Mouse (Mus musculus): ENCODE measurements around the gene Zfp180.
A peak's percentile ranks its signal among the peaks of the same experiment; 100 is the strongest.
"Not testable (repeated sequence)": the region's sequence is repeated elsewhere in the genome, so short reads cannot be mapped to it uniquely, and the experiment has no call there.

The Zfp180 gene

DNA sequence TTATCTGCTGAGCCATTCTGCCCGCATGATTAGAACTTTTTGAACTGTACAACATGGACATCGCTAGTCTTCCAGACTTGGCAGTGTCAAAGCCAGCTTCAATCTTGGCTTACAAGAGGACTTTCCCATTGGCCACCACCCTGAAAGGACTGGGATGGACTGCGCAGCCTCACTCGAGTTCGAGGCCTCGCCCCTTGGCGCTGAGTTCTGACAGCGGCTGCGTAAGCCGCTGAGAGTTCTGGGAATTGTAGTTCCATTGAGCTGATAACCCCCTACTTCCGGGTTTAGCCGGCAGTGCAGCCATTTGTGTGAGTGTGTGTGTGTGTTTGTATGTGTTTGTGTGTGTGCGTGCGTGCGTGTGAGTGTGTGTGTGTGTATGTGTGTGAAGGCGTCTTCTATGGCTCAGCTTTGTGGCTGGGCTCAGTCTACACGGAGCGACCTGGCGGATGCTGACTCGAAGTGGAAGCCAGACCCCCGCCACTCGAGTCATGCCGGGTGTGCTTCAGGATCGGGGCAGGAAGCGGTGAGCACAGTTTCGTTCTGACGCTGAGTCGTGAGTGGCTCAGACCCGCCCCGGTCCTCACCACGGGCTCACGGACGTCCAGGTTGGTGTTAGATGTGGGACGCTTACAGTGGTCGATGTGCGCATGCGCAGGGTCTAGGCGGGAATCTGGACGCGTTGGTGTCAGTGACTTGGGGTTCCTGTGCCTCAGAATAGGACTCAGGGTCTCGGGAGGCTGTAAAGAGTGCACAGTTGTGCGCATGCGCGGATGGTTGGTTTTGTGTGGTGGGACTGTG lies at the start of gene Zfp180:
Gene Zfp180, plus strand, starts transcription at position 291 of the 798 bp plus-strand sequence.
- peak; percentile 85 for DNase-seq (ENCODE audit: low spot score)

DNA sequence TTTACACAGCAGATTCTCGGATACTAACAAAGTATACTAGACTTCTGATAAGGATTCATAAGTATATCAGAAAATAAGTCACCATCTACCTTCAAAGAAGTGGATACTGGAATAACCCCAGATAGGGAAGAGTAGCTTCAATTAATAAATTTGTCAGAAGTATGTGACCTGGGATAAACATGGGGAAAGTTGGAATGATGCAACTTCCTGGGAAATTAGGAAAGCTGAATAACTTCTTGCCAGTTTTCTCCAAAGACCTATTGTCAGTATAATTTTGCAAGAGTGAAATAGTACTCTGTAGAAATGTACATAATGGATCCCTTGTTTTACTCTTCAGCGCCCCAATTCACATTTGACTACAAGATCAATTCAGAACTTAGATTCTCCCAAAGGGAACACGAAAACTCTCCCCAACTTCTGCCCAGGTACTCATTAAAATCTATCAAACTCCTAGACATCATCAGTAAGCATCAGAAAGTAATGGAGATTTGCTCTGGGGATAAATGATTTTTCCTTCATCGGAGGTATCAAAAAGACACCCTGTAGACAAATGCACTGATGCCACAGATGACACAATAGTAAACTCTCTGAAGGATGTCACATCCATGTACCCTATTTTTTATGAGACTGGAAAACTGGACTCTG lies 28.9 kb upstream of the Zfp180 start, which contains the start of gene Vmn1r183:
Gene Vmn1r183, plus strand, starts transcription at position 595 of the 645 bp plus-strand sequence.
- DNase-seq (ENCODE audit: low spot score): no peak

DNA sequence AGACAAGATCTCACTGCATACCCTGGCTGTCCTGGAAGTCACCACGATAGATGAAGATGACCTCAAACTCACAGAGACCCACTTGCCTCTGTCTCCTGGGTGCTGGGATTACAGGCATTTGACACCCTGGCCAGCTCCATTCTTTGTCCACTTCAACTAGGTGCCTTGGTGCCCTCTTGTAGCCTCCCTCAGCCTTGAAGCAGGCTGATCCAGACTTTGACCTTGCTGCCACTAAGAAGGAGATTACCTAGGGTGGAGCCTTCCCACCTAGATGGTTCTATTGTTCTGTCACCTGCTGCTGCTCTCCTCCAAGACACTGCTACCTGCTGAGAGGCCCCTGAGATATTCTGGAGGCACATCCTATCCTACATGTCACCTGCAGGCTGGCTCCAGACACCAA lies 7.3 kb upstream of the Zfp180 start:
- not testable (repeated sequence) for DNase-seq (ENCODE audit: low spot score)

DNA sequence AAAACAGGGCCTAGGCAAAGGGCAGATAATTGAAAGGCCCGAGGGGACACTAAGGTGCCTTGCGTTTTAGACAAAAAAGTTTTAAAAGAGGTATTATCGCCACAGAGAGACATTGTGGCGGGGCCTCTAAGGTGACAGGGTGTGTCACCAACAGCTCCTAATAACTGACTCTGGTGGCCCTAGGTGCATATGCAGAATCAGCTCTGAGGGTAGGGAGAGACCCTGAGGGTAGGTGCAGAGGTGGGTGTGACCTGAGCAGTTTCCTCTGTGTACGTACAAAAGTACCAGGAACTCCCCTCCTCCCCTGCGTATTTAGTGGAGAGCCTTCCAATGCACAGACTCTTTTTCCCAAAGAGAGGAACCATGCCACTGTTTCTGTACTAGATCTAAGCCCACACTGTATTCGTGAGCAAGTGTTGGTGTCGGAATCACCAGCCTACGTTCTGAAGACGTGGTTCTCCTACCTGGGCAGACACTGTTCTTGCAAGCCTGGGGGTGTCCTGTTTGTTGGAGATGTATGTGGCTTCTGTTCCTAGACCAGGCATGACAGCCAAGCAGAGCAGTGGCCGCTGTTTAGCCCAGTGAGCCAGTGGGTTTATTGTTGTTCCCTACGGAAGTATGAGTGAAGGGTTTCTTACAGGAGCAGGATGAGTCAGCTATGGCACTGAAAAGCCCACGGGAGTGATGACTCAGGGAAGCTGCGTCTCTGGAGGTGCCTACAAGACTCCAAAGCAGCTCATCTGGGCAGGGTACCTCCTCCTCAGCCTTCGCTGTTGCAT lies 922 bp downstream of the Zfp180 start:
- no peak for DNase-seq (ENCODE audit: low spot score)

DNA sequence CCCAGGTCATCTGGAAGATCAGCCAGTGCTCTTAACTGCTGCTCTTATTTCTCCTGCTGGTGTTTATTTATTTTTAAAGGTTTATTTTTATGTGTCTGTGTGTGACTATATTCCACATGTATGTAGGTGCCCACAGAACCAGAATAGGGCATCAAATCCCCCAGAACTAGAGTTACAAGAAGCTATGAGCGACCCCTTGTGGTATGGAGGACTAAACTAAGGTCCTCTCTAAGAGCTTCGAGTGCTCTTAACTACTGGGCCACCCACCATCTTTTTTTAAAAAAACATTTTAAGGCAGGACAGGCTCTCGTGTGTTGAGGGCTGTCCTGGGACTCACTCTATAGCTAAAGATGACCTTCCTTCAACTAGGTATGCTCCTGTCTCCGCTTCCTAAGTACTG lies 5.1 kb downstream of the Zfp180 start:
- DNase-seq (ENCODE audit: low spot score): no peak

DNA sequence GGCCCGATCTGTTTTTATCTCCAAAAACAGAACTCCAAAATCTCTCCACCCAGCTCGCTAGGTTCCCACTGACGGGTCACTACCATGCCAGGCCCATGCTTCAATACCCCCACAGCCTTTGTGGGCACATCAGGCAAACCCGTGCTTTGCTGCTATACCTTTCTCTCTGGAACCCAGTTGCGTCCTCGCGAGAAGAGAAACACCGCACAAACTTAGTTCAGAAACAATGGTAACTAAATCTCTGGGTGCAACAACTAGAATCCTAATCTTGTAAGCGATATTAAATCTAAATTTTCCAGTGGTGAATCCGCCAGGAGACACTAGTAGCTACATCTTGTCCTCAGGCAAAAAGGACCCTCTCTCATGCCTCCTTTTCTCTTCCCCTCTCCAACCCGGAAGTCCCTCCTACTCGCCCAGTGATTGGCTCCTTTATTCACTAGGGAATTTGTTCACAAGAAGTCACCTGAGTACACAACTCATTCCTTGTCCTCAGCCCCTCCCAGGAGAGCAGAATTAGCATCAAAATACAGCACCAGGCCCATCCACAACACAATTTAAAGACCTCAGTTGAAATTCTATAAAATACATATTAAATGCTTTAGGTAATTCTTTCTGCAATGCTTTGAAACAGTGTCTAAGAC lies 5.9 kb downstream of the Zfp180 start:
- DNase-seq (ENCODE audit: low spot score): no peak

DNA sequence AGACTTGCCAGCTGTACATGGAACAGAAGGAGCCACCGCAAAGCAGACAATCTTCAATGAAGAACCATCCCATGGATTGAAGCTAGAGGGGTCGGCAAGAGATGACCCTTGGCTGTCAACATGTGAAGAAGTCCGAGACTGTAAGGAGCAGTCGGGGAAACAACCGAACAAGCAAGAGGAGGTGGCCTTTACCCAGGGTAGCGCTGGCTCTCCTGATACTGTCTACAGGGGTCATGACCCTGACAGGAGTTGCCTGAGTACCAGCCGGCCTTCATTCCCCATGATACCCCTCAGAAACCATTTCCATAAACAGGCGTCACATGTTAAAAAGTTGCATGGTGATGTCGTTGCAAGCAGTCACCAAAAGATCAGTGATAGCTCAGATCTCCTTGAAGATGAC lies 22.7 kb downstream of the Zfp180 start:
- DNase-seq (ENCODE audit: low spot score): no peak

DNA sequence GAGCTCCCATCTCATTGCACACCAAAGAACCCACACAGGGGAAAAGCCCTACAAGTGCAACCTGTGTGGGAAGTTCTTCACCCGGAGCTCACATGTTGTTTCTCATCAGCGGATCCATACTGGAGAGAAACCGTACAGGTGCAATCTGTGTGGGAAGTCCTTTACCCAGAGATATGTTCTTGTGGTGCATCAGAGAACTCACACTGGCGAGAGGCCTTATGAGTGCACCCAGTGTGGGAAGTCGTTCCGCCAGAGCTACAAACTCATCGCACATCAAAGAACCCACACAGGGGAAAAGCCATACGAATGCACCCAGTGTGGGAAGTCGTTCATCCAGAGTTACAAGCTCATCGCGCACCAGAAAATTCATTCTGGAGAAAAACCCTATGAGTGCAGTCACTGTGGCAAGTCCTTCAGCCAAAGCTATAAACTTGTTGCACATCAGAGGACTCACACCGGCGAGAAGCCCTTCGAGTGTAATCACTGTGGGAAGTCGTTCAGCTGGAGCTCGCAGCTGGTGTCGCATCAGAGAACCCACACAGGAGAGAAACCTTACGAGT lies 23.5 kb downstream of the Zfp180 start:
- DNase-seq (ENCODE audit: low spot score): no peak

DNA sequence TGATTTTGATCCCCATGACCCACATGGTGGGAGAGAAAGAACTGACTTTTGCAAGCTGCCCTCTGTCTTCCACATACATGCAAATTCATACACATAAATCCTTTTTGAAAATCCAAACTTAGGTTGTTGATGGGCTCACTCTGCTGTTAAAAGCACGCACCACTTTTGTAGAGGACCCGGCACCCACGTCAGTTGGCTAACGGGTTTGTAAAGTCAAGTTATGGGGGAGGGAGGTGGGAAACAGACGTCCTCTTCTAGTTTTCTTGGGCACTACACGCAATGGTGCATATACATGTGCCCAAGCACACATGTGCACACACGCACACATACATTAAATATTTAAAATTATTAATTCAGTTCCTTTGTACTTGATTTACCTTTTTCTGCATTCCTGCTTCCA lies 29.1 kb downstream of the Zfp180 start:
- no peak for DNase-seq (ENCODE audit: low spot score)

DNA sequence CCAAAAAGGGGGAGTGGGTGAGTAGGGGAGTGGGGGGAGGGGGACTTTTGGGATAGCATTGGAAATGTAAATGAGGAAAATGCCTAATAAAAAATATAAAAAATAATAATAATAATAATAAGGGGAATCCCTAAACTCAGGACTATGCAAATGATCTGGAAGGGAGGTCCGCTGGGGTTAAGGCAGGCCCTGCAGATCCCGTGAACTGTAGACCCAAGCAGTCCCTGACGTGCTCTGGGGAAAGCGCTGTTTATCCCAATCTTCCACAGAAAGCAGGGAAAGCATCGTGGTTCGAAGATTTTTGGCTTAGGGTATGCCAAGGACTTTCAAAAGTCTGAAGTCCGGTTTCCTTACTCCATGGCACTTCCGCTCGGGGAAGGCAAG lies 30.0 kb downstream of the Zfp180 start:
- no peak for DNase-seq (ENCODE audit: low spot score)

DNA sequence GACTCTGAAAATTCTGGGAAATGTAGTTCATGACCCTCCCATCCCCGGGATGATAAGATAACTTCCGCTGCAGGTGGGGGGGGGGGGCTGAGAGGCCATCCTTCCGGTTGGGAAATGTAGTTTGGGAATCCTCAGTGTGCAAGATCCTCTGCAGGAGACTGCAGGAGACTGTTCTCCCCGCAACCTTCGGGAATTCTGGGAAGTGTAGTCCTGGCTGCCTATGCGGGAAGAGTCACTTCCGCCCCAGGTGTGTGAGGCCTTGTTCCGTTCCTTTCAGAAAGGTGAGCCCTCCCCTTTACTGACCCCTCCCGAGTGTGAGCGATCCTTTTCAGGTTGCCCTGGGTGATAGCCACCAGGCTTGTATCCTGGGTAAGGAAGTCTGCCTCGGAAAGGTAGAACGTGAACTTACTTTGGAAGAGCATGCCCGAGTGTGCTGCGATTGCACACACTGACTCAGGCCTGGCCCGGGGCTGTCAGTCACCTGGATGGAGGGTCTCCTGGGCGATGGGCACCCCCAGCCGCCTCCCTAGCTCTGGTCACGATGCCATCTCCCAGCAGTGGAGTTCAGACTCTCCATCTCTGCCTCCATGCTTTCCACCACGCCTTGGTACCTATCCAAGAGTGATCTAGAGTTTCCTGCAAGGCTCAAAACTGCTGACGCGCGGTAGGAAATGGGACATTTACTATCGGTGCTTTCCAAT lies 30.6 kb downstream of the Zfp180 start, which contains the start of gene Zfp112:
Gene Zfp112, plus strand, starts transcription at position 159 of the 701 bp plus-strand sequence.
- peak; percentile 35 for DNase-seq (ENCODE audit: low spot score)

DNA sequence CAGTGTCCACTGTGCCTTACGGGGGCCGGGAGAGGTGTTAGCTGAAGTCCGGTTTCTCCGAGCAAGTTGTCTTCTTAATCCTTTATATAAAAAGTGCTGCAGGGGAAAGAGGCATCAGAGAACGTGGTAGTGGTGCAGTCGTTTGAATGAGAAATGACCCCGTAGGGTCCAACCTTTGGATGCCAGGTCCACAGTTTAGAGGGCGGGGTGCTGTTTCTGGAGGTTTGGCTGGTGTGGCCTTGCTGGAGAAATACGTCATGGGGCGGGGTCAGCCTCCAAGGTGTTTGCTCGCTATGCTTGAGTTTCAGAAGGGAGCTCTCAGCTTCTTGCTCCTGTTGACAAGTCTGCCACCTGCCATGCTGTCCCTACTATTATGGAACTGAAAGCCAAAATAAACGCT lies 31.3 kb downstream of the Zfp180 start:
- DNase-seq (ENCODE audit: low spot score): no peak

DNA sequence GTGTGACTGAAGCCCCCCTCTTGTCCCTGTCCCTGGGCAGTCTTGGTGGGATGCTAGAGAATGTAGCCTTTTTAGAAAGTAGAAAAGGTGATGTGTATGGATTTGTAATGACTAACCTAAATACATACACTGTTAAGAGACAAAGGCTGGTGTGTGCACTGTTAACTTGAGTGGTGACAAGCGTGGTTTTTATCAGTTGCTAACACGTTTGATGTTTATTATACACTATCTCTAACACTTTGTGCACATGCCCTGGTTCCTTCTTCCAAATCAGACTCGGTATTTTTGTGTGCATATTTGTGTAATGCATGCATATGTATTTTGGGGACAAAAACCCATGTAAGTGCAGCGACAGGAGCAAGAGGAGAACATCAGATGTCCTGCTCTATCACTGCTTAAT lies 34.9 kb downstream of the Zfp180 start:
- DNase-seq (ENCODE audit: low spot score): no peak

DNA sequence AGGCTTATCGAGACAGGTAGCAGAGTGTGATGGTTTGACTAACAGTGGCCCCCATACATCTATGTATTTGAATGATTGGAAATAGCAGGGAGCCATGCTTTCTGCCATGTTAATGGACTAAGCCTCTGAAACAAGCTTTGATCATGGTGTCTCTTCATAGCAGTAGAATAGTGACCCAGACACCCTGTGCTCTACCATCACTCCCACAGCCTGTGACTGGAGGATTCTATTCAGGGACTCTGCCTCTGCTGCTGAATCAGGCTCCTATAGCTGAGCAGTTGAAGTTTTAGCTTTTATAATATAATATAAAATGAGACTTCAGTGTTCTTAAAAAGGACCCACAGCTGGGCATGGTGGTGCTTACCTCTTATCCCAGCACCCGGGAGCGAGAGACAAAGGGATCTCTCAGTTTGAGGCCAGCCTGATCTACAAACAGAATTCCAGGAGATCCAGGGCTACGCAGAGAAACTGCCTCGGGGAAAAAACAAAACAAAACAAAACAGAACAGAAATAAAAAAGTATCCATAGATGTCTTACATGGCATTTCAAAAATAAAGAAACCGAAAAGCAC lies 51.8 kb downstream of the Zfp180 start:
- DNase-seq (ENCODE audit: low spot score): no peak

DNA sequence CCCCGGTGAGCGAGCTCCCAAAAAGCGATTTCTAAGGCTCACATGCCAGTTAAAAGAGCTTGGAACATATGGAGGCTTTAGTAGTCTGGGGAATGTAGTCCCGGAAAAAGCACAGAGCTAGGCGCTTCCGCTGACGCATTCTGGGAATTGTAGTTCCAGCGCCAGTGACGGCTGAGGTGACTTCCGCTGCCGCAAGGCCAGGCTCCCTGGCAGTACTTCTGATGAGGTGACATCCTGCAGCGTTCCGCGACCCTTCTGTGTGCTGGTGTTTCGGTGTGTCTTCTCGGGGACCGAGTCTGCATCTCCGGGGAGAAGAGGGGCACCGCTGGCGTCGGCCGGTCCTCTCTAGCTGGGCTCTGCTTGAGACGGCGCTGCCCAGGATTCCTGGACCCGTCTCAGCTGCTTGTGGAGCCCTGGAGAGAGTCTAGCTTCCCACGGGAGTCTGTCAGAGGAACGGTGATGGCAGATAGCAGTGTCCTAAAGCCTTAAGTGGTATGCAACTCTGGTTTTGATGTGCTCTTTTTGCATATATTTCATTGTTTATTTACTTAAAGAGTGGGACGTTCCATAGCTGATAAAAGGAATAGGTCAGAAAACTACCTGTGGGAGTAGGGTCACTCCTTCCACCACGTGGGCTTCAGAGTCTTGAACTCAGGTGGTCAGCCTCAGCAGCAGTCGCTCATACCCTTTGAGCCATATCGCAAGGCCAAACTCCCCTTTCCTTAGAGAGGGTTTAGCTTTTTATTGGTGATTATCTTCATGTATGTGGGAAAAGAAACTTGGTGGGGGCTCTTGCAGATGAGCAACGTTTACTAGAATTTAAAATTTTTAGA lies 52.5 kb downstream of the Zfp180 start, which contains the start of gene Zfp235:
Gene Zfp235, plus strand, starts transcription at position 174 of the 833 bp plus-strand sequence.
- DNase-seq (ENCODE audit: low spot score): peak; percentile 72

DNA sequence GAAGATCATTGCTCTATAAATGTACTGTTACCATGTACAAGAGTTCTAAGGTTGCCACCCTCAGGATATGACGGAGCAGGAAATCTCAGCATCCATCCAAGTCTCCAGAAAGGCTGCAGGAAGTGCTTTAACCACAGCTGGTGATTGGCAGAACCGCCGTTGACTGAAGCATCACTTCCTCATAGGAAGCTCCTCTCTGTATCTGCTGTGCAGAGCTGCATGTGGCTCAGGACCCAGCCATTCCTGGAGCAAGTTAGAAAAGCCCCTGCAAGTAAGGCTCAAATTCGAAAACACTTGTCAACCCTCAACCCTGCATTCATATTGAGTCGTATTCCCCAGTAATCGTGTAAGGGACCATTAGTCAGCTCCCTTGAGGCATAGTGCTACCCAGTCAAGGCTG lies 60.8 kb downstream of the Zfp180 start:
- no peak for DNase-seq (ENCODE audit: low spot score)

DNA sequence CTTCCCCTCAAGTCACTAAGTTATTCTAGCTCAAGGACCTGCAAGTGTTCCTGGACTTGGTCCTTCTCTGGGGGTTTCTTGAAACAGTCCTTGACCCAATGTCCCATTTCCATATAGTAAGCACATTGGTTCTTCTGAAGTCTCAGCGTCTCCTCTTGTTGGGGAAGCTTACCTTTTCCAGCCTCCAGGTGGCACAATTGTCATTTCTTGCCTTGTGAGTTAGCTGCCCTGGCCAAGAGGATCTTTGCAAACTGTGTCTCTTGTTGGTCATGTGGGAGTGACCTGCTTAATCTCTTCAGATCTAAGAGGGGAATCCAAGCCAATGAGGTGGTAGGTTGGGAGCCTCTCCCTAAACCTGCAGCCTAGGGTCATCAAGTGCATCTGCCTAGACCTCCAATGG lies 71.5 kb downstream of the Zfp180 start:
- no peak for DNase-seq (ENCODE audit: low spot score)
